Mouse (Mus musculus): ENCODE data around the gene Mgst2.

- TF ChIP-seq CTCF (IDR thresholded peaks at IDR 0.05; ENCODE audit: borderline replicate concordance, insufficient read depth, low read depth, low read length) (no peak), POLR2A (IDR thresholded peaks at IDR 0.05; ENCODE audit: borderline replicate concordance, insufficient read depth, low read length) (no peak)
Measured at GRCm38 (mm10) chr3:51628977-51629376, 31.2 kb upstream of the Mgst2 start.

Measured in cerebellum, adult 2 months (tissue).